Mouse (Mus musculus) myocyte (in vitro differentiated cells): ENCODE measurements around the gene Podn.

ENCODE experiments used
- CEBPB ChIP-seq: IDR thresholded peaks from 2 replicates; pipeline ENCODE4 v1.6.1; 2011; ENCODE audit warnings: mild to moderate bottlenecking, moderate library complexity; ENCODE audit not compliant: poor library complexity, insufficient read depth, severe bottlenecking
- E2F4 ChIP-seq: IDR thresholded peaks from one replicate; pipeline ENCODE4 v1.6.1; 2011; ENCODE audit warnings: mild to moderate bottlenecking, control low read depth, moderate library complexity; ENCODE audit not compliant: insufficient read depth
- MAX ChIP-seq: IDR thresholded peaks from one replicate; pipeline ENCODE4 v1.6.1; 2011; ENCODE audit warnings: low read depth, mild to moderate bottlenecking, control low read depth
- MYOG ChIP-seq, 3 experiments: IDR thresholded peaks; one replicate each; pipeline ENCODE4 v1.6.1; 2011; ENCODE audit warnings: control low read depth in 2 of 3, low read depth in 2 of 3, mild to moderate bottlenecking in 2 of 3; ENCODE audit not compliant: insufficient read length in 2 of 3, control insufficient read depth in 1 of 3, insufficient read depth in 1 of 3
- POLR2A ChIP-seq: IDR thresholded peaks from one replicate; pipeline ENCODE4 v1.6.1; 2011; ENCODE audit warnings: low read depth, mild to moderate bottlenecking, control low read depth, moderate library complexity; ENCODE audit not compliant: insufficient read length
- REST ChIP-seq: IDR thresholded peaks from one replicate; pipeline ENCODE4 v1.6.1; 2011; ENCODE audit warnings: mild to moderate bottlenecking, control low read depth, moderate library complexity; ENCODE audit not compliant: insufficient read depth, insufficient read length
- SRF ChIP-seq: IDR thresholded peaks from one replicate; pipeline ENCODE4 v1.6.1; 2011; ENCODE audit warnings: low read depth; ENCODE audit not compliant: control insufficient read depth, insufficient read length
- TCF12 ChIP-seq: IDR thresholded peaks from one replicate; pipeline ENCODE4 v1.6.1; 2011; ENCODE audit warnings: mild to moderate bottlenecking, control low read depth; ENCODE audit not compliant: poor library complexity, insufficient read depth, severe bottlenecking
- TCF3 ChIP-seq: IDR thresholded peaks from one replicate; pipeline ENCODE4 v1.6.1; 2011; ENCODE audit warnings: low read depth, control low read depth; ENCODE audit not compliant: insufficient read length
- USF1 ChIP-seq: IDR thresholded peaks from one replicate; pipeline ENCODE4 v1.6.1; 2011; ENCODE audit warnings: low read depth, mild to moderate bottlenecking, control low read depth, moderate library complexity

- TF ChIP-seq POLR2A (no peak), TCF12 (no peak), CEBPB (no peak), USF1 (no peak), E2F4 (no peak), SRF (no peak), MAX (no peak), REST (no peak), TCF3 (no peak), MYOG (IDR thresholded peaks at IDR 0.05; ENCODE audit: control insufficient read depth in 1 of 3, insufficient read depth in 1 of 3, insufficient read length in 2 of 3, low read depth in 2 of 3) (no peak)
Measured at GRCm38 (mm10) chr4:107996418-107996986, 99.7 kb downstream of the Podn start.
